Mouse (Mus musculus) MEL (cell line): ENCODE measurements around the gene Tradd. TPM values are rescaled to one million over a fixed set of nuclear protein-coding genes. Genes with fewer than 3 reads are reported as not detected.

Experiments used
- DNase-seq: peaks from one replicate; pipeline ENCODE4 v3.0.0; 2011; ENCODE audit warnings: low read depth, low spot score
- H3K27ac ChIP-seq: 2 replicates; pipeline ENCODE4 v1.5.1; 2012; ENCODE audit warnings: low read depth, mild to moderate bottlenecking, control low read depth, low read length, moderate library complexity; ENCODE audit not compliant: control insufficient read depth
- H3K27me3 ChIP-seq, 2 experiments: fragments of 150-350 bp in 1 of 2; sonication (generic) in 1 of 2; 2 replicates each; pipeline ENCODE4 v1.6.1; 2012; ENCODE audit warnings: low read length in 2 of 2, mild to moderate bottlenecking in 2 of 2, improper control_type of control experiment in 1 of 2, moderate library complexity in 1 of 2; ENCODE audit not compliant: insufficient read depth in 2 of 2, control insufficient read depth in 1 of 2
- H3K36me3 ChIP-seq, 2 experiments: 2 replicates each; pipeline ENCODE4 v1.6.1; 2012 to 2014; ENCODE audit warnings: low read length in 2 of 2, improper control_type of control experiment in 1 of 2, inconsistent platforms in 1 of 2, mild to moderate bottlenecking in 1 of 2; ENCODE audit not compliant: insufficient read depth in 2 of 2, control insufficient read depth in 1 of 2
- H3K4me1 ChIP-seq, 2 experiments: fragments of 150-350 bp in 1 of 2; sonication (generic) in 1 of 2; 2 replicates each; pipeline ENCODE4 v1.6.1; 2012; ENCODE audit warnings: low read length in 2 of 2, improper control_type of control experiment in 1 of 2, mild to moderate bottlenecking in 1 of 2; ENCODE audit not compliant: insufficient read depth in 2 of 2, control insufficient read depth in 1 of 2
- H3K4me3 ChIP-seq, 2 experiments: fragments of 150-350 bp in 1 of 2; sonication (generic) in 1 of 2; 2 replicates each; pipeline ENCODE4 v1.5.1; 2012; ENCODE audit warnings: low read depth in 2 of 2, low read length in 2 of 2, mild to moderate bottlenecking in 2 of 2, moderate library complexity in 2 of 2, control low read depth in 1 of 2, improper control_type of control experiment in 1 of 2; ENCODE audit not compliant: control insufficient read depth in 1 of 2, insufficient read depth in 1 of 2
- H3K79me2 ChIP-seq: 2 replicates; pipeline ENCODE4 v1.6.1; 2012; ENCODE audit warnings: mild to moderate bottlenecking, low read length, moderate library complexity; ENCODE audit not compliant: control insufficient read depth, poor library complexity, insufficient read depth
- H3K9ac ChIP-seq: 2 replicates; pipeline ENCODE4 v1.6.1; 2012; ENCODE audit warnings: low read depth, mild to moderate bottlenecking, control low read depth, low read length, moderate library complexity; ENCODE audit not compliant: control insufficient read depth, poor library complexity, severe bottlenecking
- H3K9me3 ChIP-seq: fragments of 150-350 bp; sonication (generic); replicated peaks from 2 replicates; pipeline ENCODE4 v1.6.1; 2012; ENCODE audit warnings: mild to moderate bottlenecking, low read length, improper control_type of control experiment, moderate library complexity; ENCODE audit not compliant: insufficient read depth
- BHLHE40 ChIP-seq: IDR thresholded peaks from 2 replicates; pipeline ENCODE4 v1.6.1; 2012; ENCODE audit warnings: low read depth, mild to moderate bottlenecking, inconsistent platforms, low read length, improper control_type of control experiment, borderline replicate concordance
- CHD1 ChIP-seq: IDR thresholded peaks from 2 replicates; pipeline ENCODE4 v1.6.1; 2012; ENCODE audit warnings: low read depth, mild to moderate bottlenecking, inconsistent platforms, low read length, improper control_type of control experiment
- CHD2 ChIP-seq: IDR thresholded peaks from 2 replicates; pipeline ENCODE4 v1.6.1; 2011; ENCODE audit warnings: low read length, improper control_type of control experiment
- CTCF ChIP-seq, 3 experiments: IDR thresholded peaks in 2 of 3; conservative IDR thresholded peaks in 1 of 3; 2 replicates each; pipeline ENCODE4 v1.5.1; 2011 to 2012; ENCODE audit warnings: low read length in 3 of 3, low read depth in 2 of 3, mild to moderate bottlenecking in 2 of 3, improper control_type of control experiment in 1 of 3, inconsistent platforms in 1 of 3, mixed read lengths in 1 of 3, moderate library complexity in 1 of 3; ENCODE audit not compliant: control insufficient read depth in 1 of 3, insufficient read depth in 1 of 3, poor library complexity in 1 of 3, severe bottlenecking in 1 of 3
- E2F4 ChIP-seq: IDR thresholded peaks from 2 replicates; pipeline ENCODE4 v1.6.1; 2011; ENCODE audit warnings: low read depth, low read length, improper control_type of control experiment, borderline replicate concordance
- EP300 ChIP-seq, 2 experiments: IDR thresholded peaks; 2 replicates each; pipeline ENCODE4 v1.6.1; 2011; ENCODE audit warnings: improper control_type of control experiment in 2 of 2, low read length in 2 of 2, low read depth in 1 of 2, mild to moderate bottlenecking in 1 of 2
- GATA1 ChIP-seq: IDR thresholded peaks from 2 replicates; pipeline ENCODE4 v1.6.1; 2011; ENCODE audit warnings: low read depth, low read length, improper control_type of control experiment
- MAFK ChIP-seq: IDR thresholded peaks from 2 replicates; pipeline ENCODE4 v1.6.1; 2011; ENCODE audit warnings: low read depth, mild to moderate bottlenecking, low read length, improper control_type of control experiment, borderline replicate concordance
- MAZ ChIP-seq: IDR thresholded peaks from 2 replicates; pipeline ENCODE4 v1.6.1; 2012; ENCODE audit warnings: low read depth, mild to moderate bottlenecking, inconsistent platforms, low read length, improper control_type of control experiment
- MEF2A ChIP-seq: IDR thresholded peaks from 2 replicates; pipeline ENCODE4 v1.6.1; 2014; ENCODE audit warnings: low read depth, mild to moderate bottlenecking, inconsistent platforms, low read length, improper control_type of control experiment; ENCODE audit not compliant: poor library complexity, insufficient replicate concordance, severe bottlenecking; ENCODE audit errors: extremely low read depth
- MXI1 ChIP-seq: IDR thresholded peaks from 2 replicates; pipeline ENCODE4 v1.6.1; 2011; ENCODE audit warnings: mild to moderate bottlenecking, low read depth, low read length, improper control_type of control experiment
- MYB ChIP-seq: IDR thresholded peaks from 2 replicates; pipeline ENCODE4 v1.6.1; 2011; ENCODE audit warnings: mild to moderate bottlenecking, low read depth, low read length, improper control_type of control experiment
- NELFE ChIP-seq: IDR thresholded peaks from 2 replicates; pipeline ENCODE4 v1.6.1; 2011; ENCODE audit warnings: low read depth, low read length, improper control_type of control experiment
- NRF1 ChIP-seq: IDR thresholded peaks from 2 replicates; pipeline ENCODE4 v1.6.1; 2014; ENCODE audit warnings: low read depth, mild to moderate bottlenecking, inconsistent platforms, low read length, improper control_type of control experiment, moderate library complexity; ENCODE audit not compliant: poor library complexity, insufficient read depth, severe bottlenecking
- POLR2AphosphoS2 ChIP-seq: IDR thresholded peaks from 2 replicates; pipeline ENCODE4 v1.6.1; 2011; ENCODE audit warnings: low read length, improper control_type of control experiment
- RAD21 ChIP-seq: IDR thresholded peaks from 2 replicates; pipeline ENCODE4 v1.6.1; 2011; ENCODE audit warnings: mild to moderate bottlenecking, low read depth, low read length, improper control_type of control experiment
- RCOR1 ChIP-seq: IDR thresholded peaks from 2 replicates; pipeline ENCODE4 v1.6.1; 2012; ENCODE audit warnings: low read depth, mild to moderate bottlenecking, inconsistent platforms, low read length, improper control_type of control experiment
- SIN3A ChIP-seq: IDR thresholded peaks from 2 replicates; pipeline ENCODE4 v1.6.1; 2012; ENCODE audit warnings: low read length, improper control_type of control experiment, inconsistent platforms
- SMC3 ChIP-seq: IDR thresholded peaks from 2 replicates; pipeline ENCODE4 v1.6.1; 2011; ENCODE audit warnings: low read depth, low read length, improper control_type of control experiment
- TAL1 ChIP-seq: IDR thresholded peaks from 2 replicates; pipeline ENCODE4 v1.6.1; 2012; ENCODE audit warnings: mild to moderate bottlenecking, inconsistent platforms, low read length, moderate library complexity, mixed read lengths
- TBP ChIP-seq: IDR thresholded peaks from 2 replicates; pipeline ENCODE4 v1.8.0; 2011; ENCODE audit warnings: low read depth, low read length, improper control_type of control experiment
- TCF12 ChIP-seq: IDR thresholded peaks from 2 replicates; pipeline ENCODE4 v1.6.1; 2014; ENCODE audit warnings: low read depth, mild to moderate bottlenecking, inconsistent platforms, low read length, improper control_type of control experiment, moderate library complexity
- UBTF ChIP-seq: IDR thresholded peaks from 2 replicates; pipeline ENCODE4 v1.6.1; 2012; ENCODE audit warnings: low read depth, mild to moderate bottlenecking, inconsistent platforms, low read length, improper control_type of control experiment, moderate library complexity, borderline replicate concordance; ENCODE audit not compliant: insufficient read depth
- USF1 ChIP-seq: IDR thresholded peaks from 2 replicates; pipeline ENCODE4 v1.6.1; 2014; ENCODE audit warnings: low read depth, mild to moderate bottlenecking, inconsistent platforms, low read length, improper control_type of control experiment, moderate library complexity
- ZKSCAN1 ChIP-seq: IDR thresholded peaks from 2 replicates; pipeline ENCODE4 v1.6.1; 2012; ENCODE audit warnings: low read depth, mild to moderate bottlenecking, inconsistent platforms, low read length, improper control_type of control experiment, moderate library complexity
- ZMIZ1 ChIP-seq: IDR thresholded peaks from 2 replicates; pipeline ENCODE4 v1.6.1; 2012; ENCODE audit warnings: low read depth, mild to moderate bottlenecking, inconsistent platforms, low read length, improper control_type of control experiment, moderate library complexity
- polyA plus RNA-seq, 2 experiments: library from polyadenylated mRNA; stranded (reverse) in 1 of 2; unstranded in 1 of 2; fragments of >175 nt in 1 of 2; fragments of >200 nt in 1 of 2; gene quantifications; 2 replicates each; pipeline versions ENCODE4 v1.2.1 to v1.2.4; 2012; ENCODE audit warnings: low replicate concordance in 2 of 2, low read depth in 1 of 2; ENCODE audit not compliant: insufficient read length in 2 of 2, insufficient read depth in 1 of 2, missing spikeins in 1 of 2
- total RNA-seq: library from RNA; depleted of rRNA; stranded (reverse); fragments of 300-350 nt; gene quantifications from 2 replicates; pipeline ENCODE4 v1.2.3, GENCODE M21; 2012

The Tradd gene
- total and polyA plus RNA-seq, 3 experiments = 31.0 to 33.5 TPM; not detected in 1

DNA sequence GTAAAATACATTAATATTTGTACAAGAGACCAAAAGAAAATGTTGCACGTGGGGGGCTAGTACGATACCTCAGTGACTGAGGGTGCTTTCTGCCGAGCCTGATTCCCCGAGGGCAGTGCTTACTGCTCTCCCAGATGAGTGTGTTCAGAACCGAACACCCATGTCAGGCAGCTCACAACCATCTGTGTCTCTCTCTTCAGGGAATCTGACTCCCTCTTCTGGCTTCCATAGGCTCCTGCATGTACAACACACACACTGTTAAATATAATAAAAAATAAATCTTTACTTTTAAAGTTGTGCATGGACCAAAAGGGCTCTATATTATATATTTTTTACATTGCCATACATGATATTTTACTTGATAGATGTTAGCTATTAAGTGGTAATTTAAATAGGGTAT is 50.3 kb downstream of the Tradd start:
- no peaks in the 10 kb centered on the region for H3K79me2 ChIP-seq
- DNase-seq = peak; percentile 38
- H3K27me3 ChIP-seq = no peaks in the 10 kb centered on the region
- peaks cover 2 to 9% of the 10 kb centered on the region in 2 experiments; a peak in 3 of 4 replicates for H3K36me3 ChIP-seq
- H3K9me3 ChIP-seq = no peaks in the 10 kb centered on the region
- no peak overlapping the region for H3K4me3 ChIP-seq
- TF ChIP-seq SMC3 = peak; percentile 47
- TF ChIP-seq MEF2A = no peak
- TF ChIP-seq CTCF (IDR thresholded peaks at IDR 0.05 in 2 of 3, conservative IDR thresholded peaks at IDR 0.05 in 1 of 3; ENCODE audit: control insufficient read depth in 1 of 3, insufficient read depth in 1 of 3, low read depth in 2 of 3, low read length in 3 of 3, poor library complexity in 1 of 3, severe bottlenecking in 1 of 3) = peak; percentile 7 to 46 (median 18); a peak in 2 of 6 replicates
- TF ChIP-seq RCOR1 = no peak
- TF ChIP-seq RAD21 = peak; percentile 40
- TF ChIP-seq TBP = no peak
- no peak overlapping the region for H3K27ac ChIP-seq
- H3K4me1 ChIP-seq = peaks cover 4 to 7% of the 10 kb centered on the region in 2 experiments; a peak in 3 of 4 replicates
- H3K9ac ChIP-seq = no peak overlapping the region

DNA sequence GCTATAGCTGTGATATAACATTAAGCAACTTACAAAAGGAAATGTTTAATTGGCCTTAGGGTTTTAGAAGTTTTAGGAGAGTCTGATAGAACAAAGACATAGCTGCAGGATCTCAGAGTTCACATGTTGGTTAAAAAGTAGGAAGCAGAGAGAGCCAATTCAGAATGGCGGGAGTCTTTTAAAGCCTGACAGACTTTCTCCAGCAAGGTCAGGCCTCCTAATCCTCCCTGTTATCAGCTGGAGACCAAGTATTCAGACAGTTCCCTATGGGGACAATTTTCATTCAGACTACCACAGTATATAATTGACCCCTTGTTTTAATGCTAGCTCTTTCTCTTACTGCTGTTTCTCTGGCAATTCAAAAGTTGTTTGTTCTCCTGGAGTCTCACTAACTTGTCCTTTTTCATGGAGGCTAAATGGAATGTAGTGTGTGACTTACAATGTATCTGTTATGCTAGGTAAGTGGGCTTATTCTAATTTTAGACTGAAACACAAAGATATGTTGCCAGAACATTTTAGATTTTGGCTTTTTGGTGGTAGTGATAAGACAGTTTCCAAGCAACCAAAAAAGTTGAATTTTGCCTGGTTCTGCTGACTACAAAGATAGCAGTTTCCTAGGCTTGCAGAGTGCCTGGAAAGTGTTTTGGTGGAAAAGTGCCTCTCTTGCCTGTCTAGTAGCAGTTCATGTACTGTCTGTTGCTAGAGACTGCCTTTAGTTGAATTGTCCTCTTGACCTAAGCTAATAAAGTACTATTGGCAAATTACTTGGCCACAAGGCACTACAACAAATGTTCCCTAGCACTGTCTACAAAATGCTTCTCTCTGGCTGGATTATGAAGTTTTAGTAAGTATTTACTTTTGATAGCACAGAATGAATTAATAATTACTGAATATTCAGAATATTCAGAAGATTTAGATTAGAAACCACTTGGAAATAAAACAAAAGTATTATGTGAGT is 55.0 kb downstream of the Tradd start:
- peaks cover 0 to 37% of the 10 kb centered on the region in 2 experiments; a peak in 3 of 4 replicates for H3K36me3 ChIP-seq
- peaks cover 22 to 27% of the 10 kb centered on the region in 2 experiments for H3K4me1 ChIP-seq
- H3K79me2 ChIP-seq = no peaks in the 10 kb centered on the region
- H3K9ac ChIP-seq = no peak overlapping the region
- DNase-seq = peak; percentile 60
- H3K9me3 ChIP-seq = no peaks in the 10 kb centered on the region
- H3K4me3 ChIP-seq = no peak overlapping the region
- peak overlapping the region; percentile 55 for H3K27ac ChIP-seq
- H3K27me3 ChIP-seq = no peaks in the 10 kb centered on the region
- no peak for TF ChIP-seq ZKSCAN1
- TF ChIP-seq E2F4 = no peak
- TF ChIP-seq NELFE = no peak
- no peak for TF ChIP-seq ZMIZ1
- no peak for TF ChIP-seq SMC3
- TF ChIP-seq TAL1 = no peak
- no peak for TF ChIP-seq CHD1
- no peak for TF ChIP-seq UBTF
- no peak for TF ChIP-seq NRF1
- no peak for TF ChIP-seq USF1
- no peak for TF ChIP-seq CTCF (IDR thresholded peaks at IDR 0.05 in 2 of 3, conservative IDR thresholded peaks at IDR 0.05 in 1 of 3; ENCODE audit: control insufficient read depth in 1 of 3, insufficient read depth in 1 of 3, low read depth in 2 of 3, low read length in 3 of 3, poor library complexity in 1 of 3, severe bottlenecking in 1 of 3)
- TF ChIP-seq MAZ = no peak
- TF ChIP-seq MAFK = no peak
- TF ChIP-seq POLR2AphosphoS2 = no peak
- peak in 1 of 2 experiments; percentile 2; a peak in 1 of 4 replicates for TF ChIP-seq EP300 (IDR thresholded peaks at IDR 0.05; ENCODE audit: low read depth in 1 of 2, low read length in 2 of 2)
- TF ChIP-seq RCOR1 = peak; percentile 31; the same call in 1 of the 2 replicates
- no peak for TF ChIP-seq CHD2
- peak; percentile 40; the same call in 1 of the 2 replicates for TF ChIP-seq SIN3A
- TF ChIP-seq GATA1 = peak; percentile 62
- no peak for TF ChIP-seq MYB
- 0 out of 2 replicates have a peak, but pooled peaks have one; percentile 33 for TF ChIP-seq MXI1
- TF ChIP-seq TCF12 = peak; percentile 44; the same call in 1 of the 2 replicates
- no peak for TF ChIP-seq RAD21
- TF ChIP-seq BHLHE40 = no peak
- peak; percentile 86; the same call in 1 of the 2 replicates for TF ChIP-seq MEF2A
- TF ChIP-seq, all 39 proteins: peak for 7
